17 mouse cellular contexts compared by ENCODE assay signal in genomic region chr5:147718335-147718734, GRCm38 (mm10). TPM values are rescaled to one million over a fixed set of nuclear protein-coding genes. Genes with fewer than 3 reads are reported as not detected.
DNase-seq lines count a peak whose midpoint lies in the region; ATAC-seq lines count a peak whose summit lies in the region.
"Had no signal": no experiment of that assay in that cellular context is flagged by ENCODE, and none has a peak within 500 bp of the region (broad histone marks: within the 10 kb centered on the region; RNA-seq: fewer than 3 reads in every experiment).

No protein-coding gene starts in this region.

- ATAC-seq in neutrophil, adult 5-6 weeks (ENCODE audit: extremely low read depth, insufficient number of reproducible peaks, low FRiP score, poor library complexity, severe bottlenecking): 0 out of 2 replicates have a peak, but pooled peaks have one; percentile 3
- ATAC-seq: forebrain, embryonic 14.5 days had no signal

- peak; percentile 94 for DNase-seq in heart, adult 11 months
- no peak for DNase-seq in heart, postnatal 36 days
- peak; percentile 35 for DNase-seq in heart, adult 8-10 months (ENCODE audit: low spot score)
- no peak for DNase-seq in heart, postnatal 4 days
- no peak for DNase-seq in frontal cortex, postnatal 10 days (ENCODE audit: low spot score in 2 of 2)
- DNase-seq: adrenal gland, adult 2 months; adrenal gland, postnatal 10 days; adrenal gland, postnatal 25 days; cerebellum, adult 11 months; cerebellum, adult 18-20 months; cerebellum, adult 8-10 months; cerebellum, adult 9-11 months; cerebellum, postnatal 14 days; cerebellum, postnatal 36 days; embryo, embryonic 11 days had no signal

- intact Hi-C loops in heart, postnatal 36 days (cut with DNase I): loop anchor here (5.0 kb wide), 1 partner anchor 36 kb away; no protein-coding TSS in a partner anchor

RNA-seq across cellular contexts. Expression of gene Flt1, which starts 7.5 kb away (rescaled TPM):
- 10 to 100 TPM; 61.4 to 87.8 TPM for total RNA-seq in heart, postnatal 36 days (2021)
- 10 to 100 TPM; 69.6 to 80.3 (median 73.2) TPM for total RNA-seq in heart, adult 8-10 months (2022)
- 10 to 100 TPM; 44.1 to 45.8 TPM for total RNA-seq in heart, postnatal 4 days (2021)
- 0.93 and 1.1 TPM in 2 replicates for total RNA-seq in neutrophil, adult 5-6 weeks (2017)

Comparison
In these comparisons a context has a peak if more than half of its experiments do, and no peak if none do; other contexts are left out.
1. DNase-seq: peak in heart, adult 11 months (single experiment) and heart, adult 8-10 months (single experiment); none in heart, postnatal 36 days (0 of 2), heart, postnatal 4 days (single experiment) and frontal cortex, postnatal 10 days (0 of 2).
2. RNA of gene Flt1, which starts 7.5 kb away (total RNA-seq): 61.4 to 87.8 TPM in heart, postnatal 36 days, 69.6 to 80.3 TPM in heart, adult 8-10 months and 44.1 to 45.8 TPM in heart, postnatal 4 days; 0.93 to 1.1 TPM in neutrophil, adult 5-6 weeks; every median in the first group is over 10 times any median in the second.